Mouse (Mus musculus): ENCODE data around the gene Ccdc42. TPM values are rescaled to one million over a fixed set of nuclear protein-coding genes. Genes with fewer than 3 reads are reported as not detected.

Ccdc42 gene
- 0.29 and 0.58 TPM in 2 replicates for polyA plus RNA-seq (2014; fragmentation: Nextera tagmentation; extraction: Ambion mirVana)

DNA sequence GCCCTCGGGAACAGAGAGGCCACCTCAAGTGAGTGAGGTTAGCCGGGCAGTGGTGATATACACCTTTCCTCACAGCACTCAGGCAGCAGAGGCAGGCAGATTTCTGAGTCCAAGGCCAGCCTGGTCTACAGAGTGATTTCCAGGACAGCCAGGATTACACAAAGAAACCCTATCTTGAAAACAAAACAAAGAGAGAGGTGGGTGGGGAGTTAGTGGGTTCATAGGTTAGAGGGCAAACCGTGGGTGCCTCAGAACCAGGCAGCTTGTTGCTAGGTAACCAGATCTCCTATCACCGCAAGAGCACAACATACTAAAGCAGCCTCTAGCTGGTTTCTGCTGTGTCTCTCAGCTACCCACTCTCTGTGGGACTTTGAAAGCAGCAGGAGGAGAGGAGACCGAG lies at the start of gene Ccdc42:
Gene Ccdc42, plus strand, starts transcription at position 301 of the 400 bp plus-strand sequence.
- Histone ChIP-seq H3K4me2 (no peak within 1 kb of the TSS), H3K9ac (ENCODE audit: low read depth, low read length) (no peak within 1 kb of the TSS), H3K9me3 (replicated peaks; ENCODE audit: control insufficient read depth, low read length) (no peaks in the 10 kb centered on the region), H3K27me3 (ENCODE audit: control insufficient read depth, insufficient read depth, low read length) (no peaks in the 10 kb centered on the region), H3K27ac (ENCODE audit: low read depth, low read length) (no peak within 1 kb of the TSS), H3K4me1 (ENCODE audit: control insufficient read depth, insufficient read depth, low read length) (peaks cover 15% of the 10 kb centered on the region), H3K36me3 (ENCODE audit: control insufficient read depth, insufficient read depth, low read length) (no peaks in the 10 kb centered on the region), H3K4me3 (ENCODE audit: low read depth, low read length) (no peak within 1 kb of the TSS)
- no peak for ATAC-seq (replicated peaks; ENCODE audit: insufficient number of reproducible peaks, low FRiP score, low TSS enrichment)
- WGBS (ENCODE audit: insufficient replicate concordance), result 68% methylated on average over 5 of the region's 5 CpGs

DNA sequence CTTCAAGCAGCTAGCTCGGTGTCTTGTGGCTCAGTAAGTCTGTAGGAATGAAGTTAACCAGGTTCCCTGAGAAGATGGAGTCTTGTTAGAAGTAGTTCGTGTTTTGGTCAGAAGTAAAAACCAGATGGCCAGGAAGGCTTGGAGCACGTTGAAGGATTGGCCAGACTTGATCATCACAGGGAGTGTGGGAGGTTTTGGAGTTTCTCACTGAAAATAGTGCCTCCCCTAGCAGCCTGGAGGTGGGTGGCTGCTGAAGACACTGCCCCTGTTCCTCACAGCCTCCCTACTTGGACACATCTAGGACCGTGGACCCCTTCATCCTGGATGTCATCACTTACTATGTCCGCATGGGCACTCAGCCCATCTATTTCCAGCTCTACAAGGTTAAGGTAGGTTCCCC lies 47.2 kb upstream of the Ccdc42 start:
- 51% methylated on average over 5 of the region's 5 CpGs for WGBS (ENCODE audit: insufficient replicate concordance)
- Histone ChIP-seq H3K4me3 (ENCODE audit: low read depth, low read length) (no peak overlapping the region), H3K27me3 (ENCODE audit: control insufficient read depth, insufficient read depth, low read length) (no peaks in the 10 kb centered on the region), H3K9ac (ENCODE audit: low read depth, low read length) (no peak overlapping the region), H3K36me3 (ENCODE audit: control insufficient read depth, insufficient read depth, low read length) (no peaks in the 10 kb centered on the region), H3K9me3 (replicated peaks; ENCODE audit: control insufficient read depth, low read length) (no peaks in the 10 kb centered on the region), H3K4me1 (ENCODE audit: control insufficient read depth, insufficient read depth, low read length) (no peaks in the 10 kb centered on the region), H3K4me2 (no peak overlapping the region), H3K27ac (ENCODE audit: low read depth, low read length) (no peak overlapping the region)
- no peak for ATAC-seq (replicated peaks; ENCODE audit: insufficient number of reproducible peaks, low FRiP score, low TSS enrichment)

DNA sequence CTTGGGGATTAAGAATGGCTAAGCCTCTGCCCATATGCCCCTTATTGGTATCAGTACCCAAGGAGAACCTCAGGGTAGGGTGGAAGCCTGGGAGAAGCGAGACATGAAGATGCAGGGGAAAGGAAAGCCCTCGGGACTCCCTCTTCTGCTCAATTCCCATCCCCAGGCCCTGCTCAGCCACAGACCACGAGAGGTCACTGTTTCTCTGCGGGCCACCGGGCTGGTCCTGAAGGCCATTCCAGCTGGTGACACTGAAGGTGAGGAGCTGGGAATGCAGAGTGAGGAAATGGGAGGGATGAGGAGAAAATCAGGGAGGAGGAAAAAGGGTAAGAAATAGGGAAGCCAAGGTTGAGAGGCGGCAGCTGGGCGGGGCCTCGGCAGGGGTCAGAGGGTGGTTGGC lies 42.3 kb upstream of the Ccdc42 start:
- no peaks in the 10 kb centered on the region for H3K27me3 ChIP-seq (ENCODE audit: control insufficient read depth, insufficient read depth, low read length)
- no peaks in the 10 kb centered on the region for H3K9me3 ChIP-seq (replicated peaks; ENCODE audit: control insufficient read depth, low read length)
- H3K4me1 ChIP-seq (ENCODE audit: control insufficient read depth, insufficient read depth, low read length), result peaks cover 18% of the 10 kb centered on the region
- no peak overlapping the region for H3K4me3 ChIP-seq (ENCODE audit: low read depth, low read length)
- 0 out of 2 replicates have a peak overlapping the region, but pooled peaks have one; percentile 30 for H3K27ac ChIP-seq (ENCODE audit: low read depth, low read length)
- WGBS (ENCODE audit: insufficient replicate concordance), result 7% methylated on average over 8 of the region's 8 CpGs
- no peak for ATAC-seq (replicated peaks; ENCODE audit: insufficient number of reproducible peaks, low FRiP score, low TSS enrichment)
- H3K4me2 ChIP-seq, result no peak overlapping the region
- no peaks in the 10 kb centered on the region for H3K36me3 ChIP-seq (ENCODE audit: control insufficient read depth, insufficient read depth, low read length)
- no peak overlapping the region for H3K9ac ChIP-seq (ENCODE audit: low read depth, low read length)

DNA sequence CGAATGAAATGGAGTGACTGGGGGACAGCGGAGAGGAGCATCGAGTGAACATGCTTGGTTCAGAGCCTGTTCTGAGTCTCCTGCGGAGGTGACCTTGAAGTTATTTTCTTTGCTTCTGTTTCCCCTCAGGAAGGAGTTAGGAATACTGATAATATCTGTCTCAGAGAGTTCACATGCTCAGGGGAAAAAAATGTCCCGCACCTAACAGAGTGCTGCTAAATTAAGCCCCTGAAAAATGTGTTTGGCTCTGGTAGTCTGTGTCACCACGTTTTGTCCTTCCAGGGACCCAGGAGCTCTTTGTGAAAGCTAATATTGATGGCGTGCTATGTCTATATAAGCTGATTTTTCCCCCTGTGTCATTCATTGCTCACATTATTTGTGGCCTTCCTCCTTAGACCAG lies 41.6 kb upstream of the Ccdc42 start:
- Histone ChIP-seq H3K4me3 (ENCODE audit: low read depth, low read length) (no peak overlapping the region), H3K4me2 (no peak overlapping the region), H3K9ac (ENCODE audit: low read depth, low read length) (0 out of 2 replicates have a peak overlapping the region, but pooled peaks have one; percentile 16), H3K27me3 (ENCODE audit: control insufficient read depth, insufficient read depth, low read length) (no peaks in the 10 kb centered on the region), H3K27ac (ENCODE audit: low read depth, low read length) (peak overlapping the region; percentile 59), H3K4me1 (ENCODE audit: control insufficient read depth, insufficient read depth, low read length) (peaks cover 18% of the 10 kb centered on the region), H3K9me3 (replicated peaks; ENCODE audit: control insufficient read depth, low read length) (no peaks in the 10 kb centered on the region), H3K36me3 (ENCODE audit: control insufficient read depth, insufficient read depth, low read length) (no peaks in the 10 kb centered on the region)
- WGBS (ENCODE audit: insufficient replicate concordance), result 39% methylated on average over 7 of the region's 7 CpGs
- no peak for ATAC-seq (replicated peaks; ENCODE audit: insufficient number of reproducible peaks, low FRiP score, low TSS enrichment)

DNA sequence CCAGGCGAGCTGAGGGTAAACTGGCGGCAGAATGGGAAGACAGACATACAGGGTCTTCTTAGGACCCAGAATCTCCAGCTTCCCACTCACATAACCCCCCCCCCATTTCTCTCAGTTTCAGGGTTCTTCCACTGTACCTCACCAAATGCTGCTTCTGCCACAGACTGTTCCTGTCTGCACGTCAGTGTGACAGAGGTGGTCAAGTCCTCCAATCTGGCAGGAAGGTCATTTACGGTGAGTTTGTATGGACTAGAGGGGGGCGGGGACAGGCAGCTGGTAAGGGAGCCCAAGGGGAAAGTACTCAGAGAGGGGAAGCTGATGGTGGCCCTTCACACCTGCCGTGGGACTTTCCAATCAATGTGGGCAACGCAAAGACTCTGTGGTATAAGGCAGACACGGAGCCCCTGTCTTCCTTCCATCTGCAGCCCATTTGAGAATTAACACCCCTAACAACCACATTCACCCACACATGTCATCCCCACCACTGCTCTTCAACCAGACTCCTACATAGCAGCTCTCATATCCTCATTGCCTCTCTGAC lies 41.1 kb upstream of the Ccdc42 start:
- ATAC-seq (replicated peaks; ENCODE audit: insufficient number of reproducible peaks, low FRiP score, low TSS enrichment), result no peak
- Histone ChIP-seq H3K36me3 (ENCODE audit: control insufficient read depth, insufficient read depth, low read length) (no peaks in the 10 kb centered on the region), H3K9ac (ENCODE audit: low read depth, low read length) (0 out of 2 replicates have a peak overlapping the region, but pooled peaks have one; percentile 16), H3K4me1 (ENCODE audit: control insufficient read depth, insufficient read depth, low read length) (peaks cover 18% of the 10 kb centered on the region), H3K27me3 (ENCODE audit: control insufficient read depth, insufficient read depth, low read length) (no peaks in the 10 kb centered on the region), H3K4me2 (no peak overlapping the region), H3K27ac (ENCODE audit: low read depth, low read length) (peak overlapping the region; percentile 59), H3K4me3 (ENCODE audit: low read depth, low read length) (no peak overlapping the region), H3K9me3 (replicated peaks; ENCODE audit: control insufficient read depth, low read length) (no peaks in the 10 kb centered on the region)
- 72% methylated on average over 8 of the region's 8 CpGs for WGBS (ENCODE audit: insufficient replicate concordance)

DNA sequence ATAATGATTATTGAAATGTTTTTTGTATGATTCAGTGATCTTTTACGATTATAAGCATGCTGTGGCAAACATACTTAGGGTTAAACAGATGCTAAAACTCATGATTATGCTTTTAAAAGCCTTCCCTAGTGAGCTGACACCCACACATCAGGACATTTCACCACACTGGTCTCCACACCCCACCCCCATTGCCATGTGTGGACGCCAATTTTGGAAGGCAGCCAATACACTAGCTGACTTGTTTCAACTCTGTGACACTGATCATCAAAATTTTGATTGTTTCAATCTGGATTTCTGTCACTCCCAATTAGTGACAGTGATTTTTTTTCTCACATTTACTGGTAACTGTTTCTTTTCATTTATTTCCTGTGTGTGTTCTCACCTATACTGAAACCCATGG lies 39.3 kb upstream of the Ccdc42 start:
- 54% methylated on average over 2 of the region's 2 CpGs for WGBS (ENCODE audit: insufficient replicate concordance)
- H3K27ac ChIP-seq (ENCODE audit: low read depth, low read length), result no peak overlapping the region

DNA sequence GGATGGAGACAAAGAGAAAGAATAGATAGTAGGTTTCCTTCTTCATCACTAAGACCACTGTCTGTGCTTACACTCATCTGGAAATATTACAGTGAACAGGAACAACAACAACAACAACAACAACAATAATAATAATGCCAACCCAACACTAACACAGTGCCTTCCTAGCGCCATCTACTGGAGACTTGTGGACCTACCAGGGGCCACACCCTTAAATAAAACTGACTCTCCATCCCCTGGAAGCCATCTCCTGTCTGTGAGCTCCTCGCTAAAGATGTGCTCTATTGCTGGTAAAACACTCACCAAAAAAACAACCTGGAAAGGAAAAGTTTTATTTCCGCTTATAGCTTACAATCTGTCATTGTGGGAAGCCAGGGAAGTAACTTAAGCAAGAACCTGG lies 37.2 kb upstream of the Ccdc42 start:
- Histone ChIP-seq H3K27ac (ENCODE audit: low read depth, low read length) (no peak overlapping the region), H3K4me1 (ENCODE audit: control insufficient read depth, insufficient read depth, low read length) (peaks cover 18% of the 10 kb centered on the region), H3K36me3 (ENCODE audit: control insufficient read depth, insufficient read depth, low read length) (no peaks in the 10 kb centered on the region), H3K27me3 (ENCODE audit: control insufficient read depth, insufficient read depth, low read length) (no peaks in the 10 kb centered on the region), H3K9me3 (replicated peaks; ENCODE audit: control insufficient read depth, low read length) (no peaks in the 10 kb centered on the region), H3K4me2 (no peak overlapping the region), H3K9ac (ENCODE audit: low read depth, low read length) (no peak overlapping the region), H3K4me3 (ENCODE audit: low read depth, low read length) (no peak overlapping the region)
- 50% methylated on average over 3 of the region's 3 CpGs for WGBS (ENCODE audit: insufficient replicate concordance)
- ATAC-seq (replicated peaks; ENCODE audit: insufficient number of reproducible peaks, low FRiP score, low TSS enrichment), result no peak

More for the DNA sequence above, 39.3 kb upstream of the Ccdc42 start:
- H3K4me3 ChIP-seq (ENCODE audit: low read depth, low read length), result no peak overlapping the region
- peaks cover 18% of the 10 kb centered on the region for H3K4me1 ChIP-seq (ENCODE audit: control insufficient read depth, insufficient read depth, low read length)
- no peak overlapping the region for H3K4me2 ChIP-seq
- H3K9me3 ChIP-seq (replicated peaks; ENCODE audit: control insufficient read depth, low read length), result no peaks in the 10 kb centered on the region
- H3K36me3 ChIP-seq (ENCODE audit: control insufficient read depth, insufficient read depth, low read length), result no peaks in the 10 kb centered on the region
- no peaks in the 10 kb centered on the region for H3K27me3 ChIP-seq (ENCODE audit: control insufficient read depth, insufficient read depth, low read length)
- no peak overlapping the region for H3K9ac ChIP-seq (ENCODE audit: low read depth, low read length)
- ATAC-seq (replicated peaks; ENCODE audit: insufficient number of reproducible peaks, low FRiP score, low TSS enrichment), result no peak

DNA sequence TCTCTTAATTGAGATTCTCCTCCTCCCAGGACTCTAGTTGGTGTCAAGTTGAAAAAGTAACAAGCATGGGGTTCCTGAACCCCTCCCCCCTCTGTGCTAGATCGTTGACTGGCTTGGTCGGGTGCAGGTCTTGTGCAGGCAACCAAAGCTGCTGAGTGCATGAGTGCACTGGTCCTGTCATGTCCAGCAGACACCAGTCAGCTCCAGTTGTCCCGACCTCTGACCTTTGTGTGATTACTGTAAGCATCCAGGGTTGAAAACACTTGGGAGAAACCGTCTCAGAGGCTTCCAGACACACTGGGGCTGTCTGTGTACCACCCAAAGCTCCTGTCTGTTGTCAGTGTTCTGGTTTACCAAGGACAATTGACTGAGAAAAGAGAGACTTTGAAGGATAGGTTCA lies 36.5 kb upstream of the Ccdc42 start:
- H3K9ac ChIP-seq (ENCODE audit: low read depth, low read length), result no peak overlapping the region
- no peak overlapping the region for H3K4me3 ChIP-seq (ENCODE audit: low read depth, low read length)
- H3K27ac ChIP-seq (ENCODE audit: low read depth, low read length), result no peak overlapping the region
- H3K4me1 ChIP-seq (ENCODE audit: control insufficient read depth, insufficient read depth, low read length), result peaks cover 12% of the 10 kb centered on the region; the same call in 1 of the 2 replicates
- H3K4me2 ChIP-seq, result no peak overlapping the region
- H3K36me3 ChIP-seq (ENCODE audit: control insufficient read depth, insufficient read depth, low read length), result no peaks in the 10 kb centered on the region
- WGBS (ENCODE audit: insufficient replicate concordance), result 40% methylated on average over 4 of the region's 4 CpGs
- no peaks in the 10 kb centered on the region for H3K9me3 ChIP-seq (replicated peaks; ENCODE audit: control insufficient read depth, low read length)
- no peaks in the 10 kb centered on the region for H3K27me3 ChIP-seq (ENCODE audit: control insufficient read depth, insufficient read depth, low read length)
- ATAC-seq (replicated peaks; ENCODE audit: insufficient number of reproducible peaks, low FRiP score, low TSS enrichment), result no peak

DNA sequence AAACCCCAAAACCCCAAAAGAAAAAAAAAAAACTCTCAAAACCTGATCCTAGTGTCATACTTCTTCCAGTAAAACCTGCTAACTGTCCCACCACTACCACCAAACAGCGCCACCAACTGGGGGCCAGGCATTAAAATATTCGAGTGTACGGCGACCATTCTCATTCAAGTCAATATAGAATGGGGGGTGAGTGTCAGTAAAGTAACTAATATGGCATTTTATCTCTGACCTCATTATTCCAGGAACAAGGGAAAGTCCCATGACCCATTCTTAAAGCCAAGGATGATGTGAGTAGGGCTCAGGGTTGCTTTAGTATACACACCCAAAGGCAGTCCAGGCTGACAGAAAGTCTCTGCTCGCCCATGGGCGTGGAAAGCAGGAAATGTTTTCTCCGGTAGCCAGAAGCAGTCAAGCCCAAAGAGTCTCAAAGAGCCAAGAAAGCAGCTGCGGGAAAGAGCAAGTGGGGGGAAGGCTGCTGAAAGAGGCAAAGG lies 32.8 kb upstream of the Ccdc42 start:
- no peak overlapping the region for H3K4me2 ChIP-seq
- H3K27ac ChIP-seq (ENCODE audit: low read depth, low read length), result no peak overlapping the region
- H3K9ac ChIP-seq (ENCODE audit: low read depth, low read length), result no peak overlapping the region
- H3K9me3 ChIP-seq (replicated peaks; ENCODE audit: control insufficient read depth, low read length), result no peaks in the 10 kb centered on the region
- WGBS (ENCODE audit: insufficient replicate concordance), result 31% methylated on average over 8 of the region's 8 CpGs
- no peak for ATAC-seq (replicated peaks; ENCODE audit: insufficient number of reproducible peaks, low FRiP score, low TSS enrichment)
- H3K4me3 ChIP-seq (ENCODE audit: low read depth, low read length), result no peak overlapping the region
- H3K4me1 ChIP-seq (ENCODE audit: control insufficient read depth, insufficient read depth, low read length), result 0 out of 2 replicates have a peak, but pooled peaks cover 5% of the 10 kb centered on the region
- H3K36me3 ChIP-seq (ENCODE audit: control insufficient read depth, insufficient read depth, low read length), result no peaks in the 10 kb centered on the region
- H3K27me3 ChIP-seq (ENCODE audit: control insufficient read depth, insufficient read depth, low read length), result peaks cover 12% of the 10 kb centered on the region

Measured in heart, embryonic 11.5 days (tissue).